Mouse (Mus musculus) layer of hippocampus, adult 9-10 months (tissue): ENCODE results near the gene Cnn2.
A peak's percentile ranks its signal among the peaks of the same experiment; 100 is the strongest.
"Not testable (repeated sequence)": the region's sequence is repeated elsewhere in the genome, so short reads cannot be mapped to it uniquely, and the experiment has no call there.

Experiments used
- DNase-seq: peaks from one replicate; pipeline ENCODE4 v3.0.0; 2022; ENCODE audit warnings: low spot score

Cnn2 gene

GRCm38 (mm10) chr10:79988506-79989271 is at the start of gene Cnn2:
TSS of gene Cnn2 (plus strand) at chr10:79988584.
- DNase-seq = no peak

- DNase-seq = no peak
Measured at GRCm38 (mm10) chr10:79940749-79941148, 47.6 kb upstream of the Cnn2 start.

- no peak for DNase-seq
Measured at GRCm38 (mm10) chr10:79942988-79943387, 45.4 kb upstream of the Cnn2 start.

GRCm38 (mm10) chr10:79943471-79943901 is 44.9 kb upstream of the Cnn2 start:
- no peak for DNase-seq

GRCm38 (mm10) chr10:79945507-79946234 is 42.7 kb upstream of the Cnn2 start:
- no peak for DNase-seq

GRCm38 (mm10) chr10:79946752-79947322 is 41.5 kb upstream of the Cnn2 start:
- DNase-seq = no peak

GRCm38 (mm10) chr10:79947502-79947901 is 40.9 kb upstream of the Cnn2 start:
- no peak for DNase-seq

- DNase-seq = no peak
Measured at GRCm38 (mm10) chr10:79949873-79950272, 38.5 kb upstream of the Cnn2 start.

- no peak for DNase-seq
Measured at GRCm38 (mm10) chr10:79950661-79951060, 37.7 kb upstream of the Cnn2 start.

GRCm38 (mm10) chr10:79953946-79954345 is 34.4 kb upstream of the Cnn2 start:
- DNase-seq = no peak

GRCm38 (mm10) chr10:79955691-79956090 is 32.7 kb upstream of the Cnn2 start:
- DNase-seq = no peak

- DNase-seq = no peak
Measured at GRCm38 (mm10) chr10:79956643-79957154, 31.7 kb upstream of the Cnn2 start.

GRCm38 (mm10) chr10:79958140-79958816 is 30.1 kb upstream of the Cnn2 start:
- peak; percentile 64 for DNase-seq

- not testable (repeated sequence) for DNase-seq
Measured at GRCm38 (mm10) chr10:79959412-79959811, 29.0 kb upstream of the Cnn2 start.

GRCm38 (mm10) chr10:79959847-79960601 is 28.4 kb upstream of the Cnn2 start, which contains the start of gene Wdr18:
TSS of gene Wdr18 (plus strand) at chr10:79960152.
- peak; percentile 99 for DNase-seq

GRCm38 (mm10) chr10:79960671-79961294 is 27.6 kb upstream of the Cnn2 start:
- DNase-seq = no peak

- DNase-seq = no peak
Measured at GRCm38 (mm10) chr10:79964727-79965126, 23.7 kb upstream of the Cnn2 start.

- no peak for DNase-seq
Measured at GRCm38 (mm10) chr10:79965325-79965724, 23.1 kb upstream of the Cnn2 start.

GRCm38 (mm10) chr10:79966886-79967400 is 21.4 kb upstream of the Cnn2 start:
- no peak for DNase-seq

GRCm38 (mm10) chr10:79968181-79968580 is 20.2 kb upstream of the Cnn2 start:
- DNase-seq = no peak

GRCm38 (mm10) chr10:79969124-79969568 is 19.2 kb upstream of the Cnn2 start:
- no peak for DNase-seq
